Mouse (Mus musculus): ENCODE data around the gene Ccdc134.

DNA sequence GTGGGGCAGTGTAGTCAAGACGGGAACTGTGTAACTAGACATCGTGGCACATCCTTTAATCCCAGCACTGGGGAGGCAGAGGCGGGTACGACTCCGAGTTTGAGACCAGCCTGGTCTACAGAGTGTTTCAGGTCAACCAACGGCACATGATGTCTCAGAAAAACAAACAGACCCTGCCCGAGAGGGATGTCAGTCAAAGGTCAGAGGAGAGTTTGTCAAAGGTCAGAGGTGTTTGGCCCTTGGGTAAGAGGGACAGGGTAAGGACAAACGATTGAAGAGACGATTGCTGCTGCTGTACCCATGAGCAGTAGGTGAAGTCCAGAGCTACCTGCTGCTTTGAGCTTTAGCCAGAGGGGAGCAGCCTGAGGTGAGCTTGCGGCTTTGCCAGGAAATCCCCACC is 55.9 kb downstream of the Ccdc134 start:
- no peak for TF ChIP-seq SIN3A (IDR thresholded peaks at IDR 0.05; ENCODE audit: low read length)
- no peak for TF ChIP-seq CTCF (IDR thresholded peaks at IDR 0.05 in 2 of 3, conservative IDR thresholded peaks at IDR 0.05 in 1 of 3; ENCODE audit: control insufficient read depth in 1 of 3, insufficient read depth in 1 of 3, low read depth in 2 of 3, low read length in 3 of 3, poor library complexity in 1 of 3, severe bottlenecking in 1 of 3)
- TF ChIP-seq POLR2AphosphoS2 (IDR thresholded peaks at IDR 0.05; ENCODE audit: low read length), result no peak
- no peak for TF ChIP-seq HCFC1 (IDR thresholded peaks at IDR 0.05; ENCODE audit: low read depth, low read length)
- no peak for TF ChIP-seq ETS1 (IDR thresholded peaks at IDR 0.05; ENCODE audit: low read depth, low read length)
- no peak for TF ChIP-seq TAL1 (IDR thresholded peaks at IDR 0.05; ENCODE audit: low read length)
- TF ChIP-seq POLR2A (IDR thresholded peaks at IDR 0.05; ENCODE audit: control insufficient read depth in 1 of 2, insufficient read depth in 1 of 2, low read depth in 1 of 2, low read length in 2 of 2, poor library complexity in 1 of 2), result no peak
- no peak for TF ChIP-seq RCOR1 (IDR thresholded peaks at IDR 0.05; ENCODE audit: low read depth, low read length)
- no peak for TF ChIP-seq ZMIZ1 (IDR thresholded peaks at IDR 0.05; ENCODE audit: low read depth, low read length)
- TF ChIP-seq ZC3H11A (IDR thresholded peaks at IDR 0.05; ENCODE audit: low read depth, low read length), result no peak
- TF ChIP-seq MYB (IDR thresholded peaks at IDR 0.05; ENCODE audit: low read depth, low read length), result no peak
- TF ChIP-seq SMC3 (IDR thresholded peaks at IDR 0.05; ENCODE audit: low read depth, low read length), result no peak
- TF ChIP-seq CHD2 (IDR thresholded peaks at IDR 0.05; ENCODE audit: low read length), result no peak
